Mouse (Mus musculus) left cerebral cortex, postnatal 10 days (tissue): Measurements from ENCODE around the gene Fuk. TPM values are rescaled to one million over a fixed set of nuclear protein-coding genes. Genes with fewer than 3 reads are reported as not detected.
A peak's percentile ranks its signal among the peaks of the same experiment; 100 is the strongest.
"Not testable (repeated sequence)": the region's sequence is repeated elsewhere in the genome, so short reads cannot be mapped to it uniquely, and the experiment has no call there.

Experiments used
- DNase-seq, 2 experiments: peaks; one replicate each; pipeline ENCODE4 v3.0.0; 2021 to 2022; ENCODE audit warnings: low spot score in 2 of 2, mixed read lengths in 1 of 2; ENCODE audit errors: extremely low spot score in 1 of 2
- intact Hi-C: fragments of 180-260 bp; cut with DNase I; formaldehyde crosslinking; loops from one replicate; pipeline ENCODE4 v1.15.1; 2025
- total RNA-seq, 2 experiments: library from RNA; stranded (reverse); gene quantifications; 2 replicates each; pipeline ENCODE4 v1.2.3; 2021

The Fuk gene
- total RNA-seq, 2 experiments from 2014 or later = 11.5 to 12.0 TPM

DNA sequence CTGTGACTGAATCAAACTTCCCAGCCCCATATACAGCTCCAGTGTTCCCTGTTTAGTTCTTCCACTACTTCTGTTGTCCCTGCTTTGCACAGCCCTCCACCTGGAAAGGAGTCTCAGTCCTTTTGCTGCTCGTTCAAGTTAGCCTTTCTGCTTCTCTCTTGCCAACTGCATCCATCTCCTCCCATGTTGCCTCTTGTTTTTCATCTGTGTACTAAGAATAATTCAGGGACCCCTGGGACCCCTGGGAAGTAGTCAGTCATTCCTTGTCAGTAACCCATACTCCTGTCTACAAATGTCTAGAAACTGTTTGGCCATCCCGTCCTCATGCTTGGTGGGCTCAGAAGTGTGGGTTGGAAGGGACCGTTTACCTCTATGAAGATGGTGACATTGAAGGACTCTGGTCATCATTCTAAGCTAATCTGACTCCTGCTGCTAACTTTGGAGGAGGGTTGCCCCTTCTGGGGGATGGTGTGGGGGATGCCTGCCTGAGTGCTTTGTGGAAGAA is 18.5 kb upstream of the Fuk start:
- no peak for DNase-seq
- intact Hi-C loops = no loop called here

DNA sequence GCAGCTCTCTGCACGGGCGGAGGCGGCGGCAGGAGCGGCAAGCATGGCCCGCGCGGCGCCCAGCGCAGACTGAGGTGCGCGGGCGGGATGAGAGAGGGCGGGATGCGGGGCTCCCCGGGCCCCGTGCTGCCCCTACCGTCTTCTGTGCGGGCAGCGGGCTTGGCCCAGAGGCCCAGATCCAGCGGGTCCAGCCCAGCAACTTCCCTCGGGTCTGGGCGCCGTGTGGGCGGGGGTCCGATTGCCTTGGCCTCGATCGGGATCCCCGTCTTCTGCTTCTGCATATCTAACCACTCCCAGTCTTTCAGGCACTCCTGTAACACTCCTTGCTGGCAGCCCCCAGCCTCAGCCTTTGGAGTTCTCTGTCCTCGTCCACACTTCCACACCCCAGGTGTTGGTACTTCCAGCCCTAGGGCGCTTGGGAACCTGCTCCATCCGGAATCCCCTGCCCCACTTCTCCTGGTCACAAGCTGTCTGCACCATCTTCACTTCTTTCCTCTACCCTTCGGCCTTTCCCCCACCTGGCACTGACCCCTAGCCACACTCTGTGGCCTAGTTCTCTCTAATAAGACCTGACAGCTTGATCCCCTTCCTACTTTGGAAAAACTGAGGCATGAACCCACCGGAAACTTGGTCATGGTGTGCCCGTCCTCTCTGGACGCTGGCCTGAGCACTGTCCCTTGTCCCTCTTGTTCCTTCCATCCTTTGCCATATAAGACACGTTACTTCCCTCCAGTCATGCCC is 17.9 kb upstream of the Fuk start:
- DNase-seq = no peak
- intact Hi-C loops = no loop called here

DNA sequence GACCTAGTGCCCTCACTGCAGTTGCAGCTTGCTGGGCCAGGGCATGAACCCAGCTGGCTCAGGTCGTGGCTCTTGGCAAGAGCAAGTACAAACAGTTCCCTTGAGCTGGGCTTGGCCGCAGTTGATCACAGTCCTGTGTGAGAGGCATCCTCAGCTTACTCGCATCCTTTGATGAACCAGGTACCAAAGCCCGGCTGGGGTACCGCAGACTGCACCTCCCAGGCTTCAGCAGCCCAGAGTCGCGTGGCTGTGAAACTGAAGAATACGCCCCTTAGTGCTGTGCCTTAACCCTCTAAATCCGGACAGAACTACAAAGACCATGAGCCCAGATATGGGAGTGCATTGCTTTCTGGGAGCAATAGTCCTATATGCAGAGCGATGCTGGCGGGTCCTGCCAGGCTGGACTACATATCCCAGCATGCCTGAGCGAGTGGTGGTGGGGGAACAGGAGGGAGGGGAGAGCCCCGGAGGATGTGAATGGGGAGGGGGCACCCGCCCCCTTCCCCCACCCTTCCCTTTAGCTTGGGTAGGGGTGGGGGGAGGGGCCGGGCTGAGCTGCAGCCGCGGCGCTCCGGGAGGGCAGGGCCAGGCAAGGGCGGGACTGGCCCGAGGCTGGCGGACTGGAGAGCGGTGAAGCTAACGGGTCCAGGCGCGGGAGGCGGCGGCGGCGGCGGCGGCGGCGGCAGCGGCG is 17.2 kb upstream of the Fuk start, which contains the start of gene St3gal2:
St3gal2 (plus strand) TSS at position 582 of the 691 bp plus-strand sequence.
- intact Hi-C loops = loop anchor here (2.0 kb wide), 1 partner anchor 51 kb away; no protein-coding TSS in a partner anchor
- DNase-seq = peak; percentile 92 to 93

DNA sequence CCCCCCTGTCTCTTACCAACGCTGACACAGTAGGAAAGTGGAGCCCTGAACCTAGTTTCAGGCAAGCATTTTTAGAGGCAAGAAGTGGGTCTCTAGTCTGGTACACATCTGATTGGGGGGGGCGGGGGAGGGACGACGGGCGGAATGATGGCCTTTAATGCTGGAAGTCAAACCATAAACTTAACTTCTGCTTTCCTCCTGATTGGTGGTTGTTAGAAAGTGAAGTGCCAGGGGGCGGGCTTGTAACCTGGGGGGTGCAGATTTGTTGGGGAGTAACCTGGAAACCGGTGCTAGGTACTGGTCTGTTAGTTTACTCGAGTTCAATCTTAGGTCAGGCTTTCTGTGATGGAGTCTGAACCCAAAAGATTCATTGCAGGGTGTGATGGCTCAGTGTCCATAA is 16.2 kb upstream of the Fuk start:
- intact Hi-C loops = loop anchor here (2.0 kb wide), 1 partner anchor 52 kb away; no protein-coding TSS in a partner anchor
- DNase-seq = no peak

DNA sequence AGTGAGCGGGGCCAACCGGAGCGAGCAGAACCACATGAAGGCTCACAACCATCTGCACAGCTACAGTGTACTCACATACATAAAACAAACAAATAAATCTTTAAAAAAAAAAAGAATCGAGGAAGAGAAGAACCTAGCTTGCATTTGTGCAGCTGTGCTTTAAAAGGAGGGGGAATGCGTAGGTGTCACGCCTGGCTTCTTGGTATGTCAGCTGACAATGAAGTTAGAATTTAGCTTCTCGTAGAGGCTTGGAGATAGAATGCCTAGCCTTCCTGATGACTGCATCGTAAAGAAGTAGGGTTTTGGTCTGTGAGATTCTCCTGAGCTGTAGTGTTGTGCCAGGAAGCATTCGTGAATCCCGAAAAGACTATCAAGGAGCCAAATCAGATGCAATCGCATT is 15.7 kb upstream of the Fuk start:
- no peak for DNase-seq
- intact Hi-C loops = loop anchor here (2.0 kb wide), 1 partner anchor 53 kb away; no protein-coding TSS in a partner anchor

GRCm38 (mm10) chr8:110917415-110917814 is 15.1 kb upstream of the Fuk start:
- intact Hi-C loops = no loop called here
- peak in 1 of 2 experiments; percentile 59 for DNase-seq

GRCm38 (mm10) chr8:110911576-110912570 is 9.6 kb upstream of the Fuk start:
- intact Hi-C loops = no loop called here
- no peak for DNase-seq

DNA sequence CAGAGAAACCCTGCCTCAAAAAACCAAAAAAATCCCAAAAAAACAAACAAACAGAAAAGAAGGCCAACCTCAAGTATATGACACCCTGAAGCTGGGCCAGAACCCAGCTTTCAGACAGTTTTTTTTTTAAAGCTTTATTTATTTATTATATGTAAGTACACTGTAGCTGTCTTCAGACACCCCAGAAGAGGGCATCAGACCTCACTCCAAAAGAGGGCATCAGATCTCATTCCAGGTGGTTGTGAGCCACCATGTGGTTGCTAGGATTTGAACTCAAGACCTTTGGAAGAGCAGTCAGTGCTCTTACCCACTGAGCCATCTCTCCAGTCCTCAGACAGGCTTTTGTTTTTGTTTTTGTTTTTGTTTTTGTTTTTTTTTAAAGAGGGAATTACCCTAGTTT is 7.6 kb upstream of the Fuk start:
- DNase-seq, intact Hi-C loops: not testable (repeated sequence)

DNA sequence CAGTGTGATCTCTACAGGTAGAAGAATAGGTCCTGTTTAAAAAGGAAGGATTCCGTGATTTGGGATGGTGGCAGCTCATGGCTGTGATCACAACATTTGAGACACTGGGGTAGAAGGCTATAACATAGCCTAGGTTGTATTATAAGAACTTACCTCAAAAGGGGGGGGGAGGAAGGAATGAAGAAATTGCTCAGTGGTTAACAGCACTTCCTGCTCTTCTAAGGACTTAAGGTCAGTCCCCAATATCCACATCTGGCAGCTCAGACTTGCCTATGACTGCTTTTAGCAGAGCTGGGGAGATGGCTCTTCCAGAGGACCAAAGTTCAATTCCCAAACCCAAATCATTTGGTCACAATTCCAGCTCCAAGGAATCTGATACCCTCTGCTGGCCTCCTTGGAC is 4.4 kb upstream of the Fuk start:
- intact Hi-C loops = no loop called here
- DNase-seq = no peak

DNA sequence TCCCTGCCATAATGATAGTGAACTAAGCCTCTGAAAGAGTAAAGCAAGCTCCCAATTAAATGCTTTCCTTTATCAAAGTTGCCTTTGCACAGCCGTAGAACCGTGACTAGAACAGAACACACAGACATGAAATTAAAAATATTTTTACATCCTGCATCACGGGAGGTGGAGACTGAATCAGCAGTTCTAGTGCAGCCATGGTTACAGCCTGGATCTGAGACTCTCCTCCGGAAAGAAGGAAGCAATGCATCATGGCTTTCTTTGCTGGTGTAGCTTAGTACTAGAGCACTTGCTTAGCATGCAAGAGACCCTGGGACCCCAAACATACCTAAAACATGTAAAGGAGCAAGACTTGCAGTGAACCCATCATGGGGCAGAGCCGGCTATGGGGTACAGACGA is 3.1 kb upstream of the Fuk start:
- DNase-seq = no peak

DNA sequence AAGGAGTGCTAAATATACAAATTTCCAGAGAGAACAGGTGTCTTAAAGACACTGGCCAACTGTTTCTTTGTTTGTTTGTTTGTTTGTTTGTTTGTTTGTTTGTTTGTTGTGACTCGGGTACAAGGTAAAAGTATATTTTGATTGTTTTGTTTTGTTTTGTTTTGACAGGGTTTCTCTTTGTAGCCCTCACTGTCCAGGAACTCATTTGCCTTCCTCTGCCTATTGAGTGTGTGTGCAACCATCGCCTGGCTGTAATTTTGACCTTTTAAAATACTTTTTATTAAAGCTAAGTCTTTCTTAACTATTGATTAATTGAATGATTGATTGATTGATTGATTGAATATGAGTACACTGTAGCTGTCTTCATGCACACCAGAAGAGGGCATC is 284 bp upstream of the Fuk start:
- intact Hi-C loops = no loop called here
- no peak for DNase-seq

More for the DNA sequence above, 3.1 kb upstream of the Fuk start:
- intact Hi-C loops = no loop called here

GRCm38 (mm10) chr8:110901056-110901455 is 1.2 kb downstream of the Fuk start:
- intact Hi-C loops = no loop called here
- no peak for DNase-seq

GRCm38 (mm10) chr8:110897495-110897894 is 4.8 kb downstream of the Fuk start:
- intact Hi-C loops = no loop called here

GRCm38 (mm10) chr8:110895812-110896211 is 6.5 kb downstream of the Fuk start:
- DNase-seq = no peak
- intact Hi-C loops = no loop called here

More at GRCm38 (mm10) chr8:110897495-110897894, 4.8 kb downstream of the Fuk start:
- no peak for DNase-seq

DNA sequence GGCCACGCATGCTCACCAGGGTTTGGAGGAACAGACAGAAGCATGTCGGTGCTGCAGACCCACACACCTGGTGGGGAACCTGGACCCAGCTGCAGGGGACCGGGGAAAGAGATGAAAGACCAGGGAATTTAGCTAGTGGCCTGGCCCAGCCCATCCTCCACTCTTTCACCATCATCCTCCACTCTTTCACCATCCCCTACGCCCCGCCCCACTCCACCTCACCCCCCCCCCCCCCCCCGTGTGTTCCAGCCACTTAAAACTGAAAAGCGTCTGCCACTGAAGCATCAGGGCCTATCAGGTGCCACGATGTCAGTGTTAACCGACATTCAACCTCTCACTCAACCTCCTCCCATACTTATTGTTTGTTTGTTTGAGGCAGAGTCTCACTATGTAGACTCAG is 7.0 kb downstream of the Fuk start:
- no peak for DNase-seq
- intact Hi-C loops = no loop called here

DNA sequence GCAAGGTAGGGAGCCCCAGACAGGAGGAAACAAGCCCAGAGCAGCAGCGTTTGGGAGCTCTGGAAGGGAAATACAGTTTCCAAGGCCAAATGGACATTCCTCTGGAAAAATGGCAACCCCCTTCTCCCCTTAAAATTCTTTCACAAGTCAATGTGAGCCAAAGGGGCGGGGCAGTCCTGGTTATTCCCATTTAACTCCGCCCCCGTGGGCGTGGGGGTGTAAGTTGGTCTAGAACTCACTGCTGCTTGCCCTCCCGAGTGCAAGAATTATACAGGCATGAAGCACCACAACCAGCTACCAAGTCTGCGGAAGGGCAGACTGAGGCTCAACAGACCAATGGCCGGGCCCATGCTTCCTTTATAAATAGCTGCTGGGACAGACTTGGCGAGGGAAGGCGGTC is 7.4 kb downstream of the Fuk start:
- intact Hi-C loops = no loop called here

DNA sequence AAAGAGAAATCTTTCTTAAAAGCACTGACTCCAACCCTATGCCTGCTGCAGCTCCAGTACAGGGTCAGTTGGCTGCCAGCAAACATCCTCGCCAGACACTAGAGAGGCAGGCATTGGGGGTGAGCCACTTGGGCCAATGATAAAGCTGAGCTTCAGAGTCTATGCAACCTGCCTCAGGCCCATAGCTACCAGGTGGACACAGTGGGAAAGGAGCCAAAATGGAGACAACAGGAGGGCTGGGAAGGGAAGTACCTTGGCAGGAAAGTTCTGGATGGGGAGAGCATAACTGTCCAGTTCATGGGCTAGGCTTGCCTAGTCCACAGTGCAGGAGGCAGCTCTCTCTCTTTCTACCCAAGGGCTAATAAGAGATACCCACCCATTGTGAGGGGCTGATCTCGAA is 9.4 kb downstream of the Fuk start:
- no peak for DNase-seq
- intact Hi-C loops = no loop called here

More for the DNA sequence above, 7.4 kb downstream of the Fuk start:
- DNase-seq = no peak

DNA sequence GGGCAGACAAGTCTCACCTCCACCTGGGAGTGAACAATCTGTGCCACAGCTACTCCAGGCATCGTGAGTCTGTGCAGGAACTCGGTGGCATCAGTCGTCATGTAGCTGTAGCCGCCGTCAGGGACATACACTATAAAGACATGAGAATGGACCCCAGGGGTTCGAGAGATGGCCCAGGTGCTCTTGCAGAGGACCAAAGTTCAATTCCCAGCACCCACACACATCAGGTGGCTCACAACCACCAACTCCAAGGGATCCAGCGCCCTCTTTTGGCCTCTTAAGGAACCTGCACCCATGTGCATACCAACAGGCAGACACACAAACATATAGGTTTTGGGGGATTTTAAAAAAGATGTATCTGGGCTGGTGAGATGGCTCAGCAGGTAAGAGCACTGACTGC is 10.2 kb downstream of the Fuk start:
- intact Hi-C loops = no loop called here
- no peak for DNase-seq
